Mouse (Mus musculus) small intestine, adult 2 months (tissue): Measurements from ENCODE around the gene Fam3a. TPM values are rescaled to one million over a fixed set of nuclear protein-coding genes. Genes with fewer than 3 reads are reported as not detected.

ENCODE experiments used
- H3K27ac ChIP-seq: fragments of 200-500 bp; 2 replicates; pipeline ENCODE4 v1.5.1; 2012; ENCODE audit warnings: low read depth, low read length, control low read depth, inconsistent platforms; ENCODE audit not compliant: insufficient read depth
- H3K27me3 ChIP-seq: fragments of 200-500 bp; 2 replicates; pipeline ENCODE4 v1.6.1; 2012; ENCODE audit warnings: mild to moderate bottlenecking, moderate library complexity, low read length, inconsistent platforms; ENCODE audit not compliant: control insufficient read depth, insufficient read depth
- H3K36me3 ChIP-seq: fragments of 200-500 bp; 2 replicates; pipeline ENCODE4 v1.6.1; 2012; ENCODE audit warnings: mild to moderate bottlenecking, low read length, control low read depth, inconsistent platforms; ENCODE audit not compliant: control insufficient read depth, insufficient read depth
- H3K4me1 ChIP-seq: fragments of 200-500 bp; 2 replicates; pipeline ENCODE4 v1.6.1; 2012; ENCODE audit warnings: low read length, inconsistent platforms, mixed read lengths; ENCODE audit not compliant: control insufficient read depth, insufficient read depth, insufficient read length
- H3K4me3 ChIP-seq: fragments of 200-500 bp; 2 replicates; pipeline ENCODE4 v1.5.1; 2012; ENCODE audit warnings: low read depth, mild to moderate bottlenecking, control low read depth, inconsistent platforms, low read length, moderate library complexity
- CTCF ChIP-seq: fragments of 200-500 bp; IDR thresholded peaks from 2 replicates; pipeline ENCODE4 v1.5.1; 2012; ENCODE audit warnings: low read depth, mild to moderate bottlenecking, control low read depth, inconsistent platforms, low read length, moderate library complexity, mixed read lengths; ENCODE audit not compliant: insufficient replicate concordance, insufficient read length; ENCODE audit errors: extremely low read depth
- POLR2A ChIP-seq: fragments of 200-500 bp; IDR thresholded peaks from 2 replicates; pipeline ENCODE4 v1.6.1; 2012; ENCODE audit warnings: low read depth, mild to moderate bottlenecking, control low read depth, inconsistent platforms, low read length, moderate library complexity
- WGBS: fragments of 180-500 bp; shearing (Covaris S2); methylation state at CpG from one replicate; pipeline ENCODE4 v1.1.7; 2018; 5-methylcytosine and 5-hydroxymethylcytosine counted together
- polyA plus RNA-seq: library from polyadenylated mRNA; depleted of rRNA; stranded (reverse); fragments of >200 nt; gene quantifications from 2 replicates; pipeline ENCODE4 v1.2.3, GENCODE M21; 2012

Gene Fam3a
- polyA plus RNA-seq, 1 experiment, result 27.3 TPM

DNA sequence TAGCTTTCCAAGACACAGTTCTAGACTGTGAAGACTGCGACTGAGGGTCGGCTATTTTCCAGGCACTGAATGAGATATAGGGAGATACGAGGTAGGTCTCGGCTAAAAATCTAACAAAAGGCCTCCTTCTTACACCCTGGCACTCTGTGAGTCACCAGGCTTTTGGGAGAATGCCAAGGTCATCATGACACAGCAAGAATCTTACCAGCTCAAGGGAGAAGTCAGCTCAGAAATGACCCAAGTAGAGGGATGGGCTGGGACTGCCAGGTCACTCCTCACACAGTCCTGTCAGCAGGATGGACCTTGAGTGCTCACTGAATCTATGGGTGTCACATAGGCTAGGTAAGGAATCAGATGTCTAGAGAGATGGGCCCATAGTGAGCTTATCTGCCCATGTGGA is 32.1 kb upstream of the Fam3a start:
- Histone ChIP-seq H3K4me3 (no peak overlapping the region), H3K36me3 (no peaks in the 10 kb centered on the region), H3K4me1 (peaks cover 20% of the 10 kb centered on the region; the same call in 1 of the 2 replicates), H3K27ac (peak overlapping the region; percentile 60), H3K27me3 (no peaks in the 10 kb centered on the region)
- 31% methylated on average over 4 of the region's 4 CpGs for WGBS
- TF ChIP-seq POLR2A (no peak), CTCF (no peak)

DNA sequence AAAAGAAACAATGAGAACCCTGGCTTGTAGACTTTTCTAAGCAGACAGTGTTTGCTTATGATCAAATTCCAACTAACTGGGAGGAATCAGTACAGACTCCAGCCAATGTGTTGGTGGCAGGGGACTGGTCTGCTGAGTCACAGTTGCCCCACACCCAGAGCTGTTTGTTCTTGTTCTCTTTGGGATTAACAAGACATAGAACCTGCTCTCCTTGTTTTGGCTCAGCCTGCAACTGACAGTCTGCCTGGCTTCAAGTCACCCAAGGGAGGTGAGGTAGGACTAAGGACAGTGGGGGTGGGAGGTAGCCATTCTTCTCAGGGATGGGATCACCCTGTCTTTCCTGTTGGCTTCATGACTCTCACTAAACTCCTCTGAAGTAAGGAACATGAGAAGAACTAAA is 31.4 kb upstream of the Fam3a start:
- no peaks in the 10 kb centered on the region for H3K27me3 ChIP-seq
- no peaks in the 10 kb centered on the region for H3K36me3 ChIP-seq
- TF ChIP-seq POLR2A, result no peak
- TF ChIP-seq CTCF, result no peak
- H3K27ac ChIP-seq, result peak overlapping the region; percentile 29; the same call in 1 of the 2 replicates
- no peak overlapping the region for H3K4me3 ChIP-seq
- H3K4me1 ChIP-seq, result peaks cover 20% of the 10 kb centered on the region; the same call in 1 of the 2 replicates

DNA sequence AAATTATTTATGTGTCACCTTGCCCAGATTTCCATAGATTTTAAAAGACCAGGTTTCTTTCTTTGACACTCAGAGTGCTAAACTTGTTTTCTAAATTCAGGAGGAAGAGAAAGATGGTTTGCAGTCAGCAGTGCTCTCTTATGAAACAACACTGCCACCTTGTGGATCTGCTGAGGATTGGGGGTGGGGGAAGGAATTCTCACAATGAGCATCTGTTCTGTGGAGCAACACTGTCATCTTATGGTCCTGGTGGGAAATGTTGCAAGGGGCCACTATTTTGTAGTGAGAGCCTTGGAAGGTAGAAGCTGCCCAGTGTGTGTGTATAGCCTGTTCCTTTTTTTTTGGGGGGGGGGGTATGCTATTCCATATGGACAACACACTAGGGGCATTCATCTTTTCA is 20.3 kb upstream of the Fam3a start:
- no peak for TF ChIP-seq POLR2A
- peak; percentile 29; the same call in 1 of the 2 replicates for TF ChIP-seq CTCF
- Histone ChIP-seq H3K27me3 (no peaks in the 10 kb centered on the region), H3K27ac (no peak overlapping the region), H3K4me3 (no peak overlapping the region), H3K4me1 (no peaks in the 10 kb centered on the region), H3K36me3 (peaks cover 10% of the 10 kb centered on the region)

DNA sequence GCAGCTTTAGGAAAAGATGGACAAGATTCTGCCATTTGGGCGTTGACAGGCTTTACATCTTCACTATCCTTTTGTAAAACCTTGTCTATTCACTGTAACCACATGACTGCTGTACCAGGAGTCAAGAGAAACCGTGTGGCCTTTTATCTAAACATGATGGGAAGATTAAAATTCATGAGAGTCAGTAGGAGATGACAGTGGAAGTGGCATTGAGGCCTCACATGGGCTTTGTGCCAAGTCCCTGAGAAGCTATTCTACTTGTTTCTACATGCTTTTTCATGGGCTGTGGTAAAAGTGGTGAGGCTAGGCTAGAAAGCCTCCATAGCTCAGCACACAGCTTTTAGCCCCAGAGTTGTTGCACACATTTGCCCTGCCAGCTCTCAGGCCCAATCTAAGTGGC is 15.3 kb upstream of the Fam3a start:
- H3K27me3 ChIP-seq, result no peaks in the 10 kb centered on the region
- WGBS, result 57% methylated on average over 2 of the region's 2 CpGs
- peaks cover 5% of the 10 kb centered on the region for H3K36me3 ChIP-seq
- H3K27ac ChIP-seq, result no peak overlapping the region
- no peaks in the 10 kb centered on the region for H3K4me1 ChIP-seq
- H3K4me3 ChIP-seq, result no peak overlapping the region
- TF ChIP-seq CTCF (no peak), POLR2A (no peak)

DNA sequence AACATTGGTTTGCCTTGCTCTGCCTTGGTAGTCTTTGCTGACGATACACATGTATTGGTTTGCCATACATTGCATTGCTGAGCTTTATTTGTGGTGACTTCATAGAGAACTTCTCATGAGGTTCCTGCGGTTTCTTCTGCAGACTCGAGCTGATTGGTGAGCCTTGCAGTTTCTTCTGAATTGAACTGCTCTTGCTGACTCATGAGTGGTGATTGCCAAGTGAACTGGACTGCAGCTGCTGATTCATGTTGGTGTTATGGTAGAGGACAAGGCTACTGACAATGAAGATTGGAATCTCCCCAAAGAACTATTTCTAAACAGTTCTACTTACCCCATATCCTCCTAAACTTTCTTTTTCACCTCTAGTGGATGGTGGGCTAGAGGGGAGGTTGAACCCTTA is 7.1 kb upstream of the Fam3a start:
- Histone ChIP-seq H3K4me3 (no peak overlapping the region), H3K4me1 (no peaks in the 10 kb centered on the region), H3K36me3 (no peaks in the 10 kb centered on the region), H3K27me3 (no peaks in the 10 kb centered on the region), H3K27ac (no peak overlapping the region)
- 88% methylated on average over 3 of the region's 3 CpGs for WGBS
- TF ChIP-seq POLR2A, result no peak
- TF ChIP-seq CTCF, result no peak

DNA sequence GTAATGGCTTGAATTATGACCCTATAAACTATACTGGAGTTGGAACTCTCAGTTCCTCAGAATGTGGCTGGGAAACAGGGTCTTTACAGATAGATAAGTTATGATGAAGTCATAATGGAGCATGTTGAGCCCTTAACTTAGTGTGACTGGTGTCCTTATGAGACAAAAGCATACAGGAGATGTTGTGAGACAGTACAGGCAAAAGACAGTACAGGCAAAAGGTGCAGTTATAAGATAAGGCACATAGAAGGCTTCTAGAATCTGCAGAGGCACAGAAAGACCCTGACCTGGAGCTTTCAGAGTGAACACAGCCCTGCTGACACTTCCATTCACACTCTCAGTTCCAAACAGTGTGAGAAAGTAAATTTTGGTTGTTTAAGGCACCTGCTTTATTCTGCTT is 4.9 kb downstream of the Fam3a start:
- H3K36me3 ChIP-seq, result peaks cover 11% of the 10 kb centered on the region; the same call in 1 of the 2 replicates
- no peak overlapping the region for H3K4me3 ChIP-seq
- TF ChIP-seq POLR2A, result no peak
- TF ChIP-seq CTCF, result no peak
- no peak overlapping the region for H3K27ac ChIP-seq
- H3K27me3 ChIP-seq, result no peaks in the 10 kb centered on the region
- H3K4me1 ChIP-seq, result peaks cover 4% of the 10 kb centered on the region; the same call in 1 of the 2 replicates

DNA sequence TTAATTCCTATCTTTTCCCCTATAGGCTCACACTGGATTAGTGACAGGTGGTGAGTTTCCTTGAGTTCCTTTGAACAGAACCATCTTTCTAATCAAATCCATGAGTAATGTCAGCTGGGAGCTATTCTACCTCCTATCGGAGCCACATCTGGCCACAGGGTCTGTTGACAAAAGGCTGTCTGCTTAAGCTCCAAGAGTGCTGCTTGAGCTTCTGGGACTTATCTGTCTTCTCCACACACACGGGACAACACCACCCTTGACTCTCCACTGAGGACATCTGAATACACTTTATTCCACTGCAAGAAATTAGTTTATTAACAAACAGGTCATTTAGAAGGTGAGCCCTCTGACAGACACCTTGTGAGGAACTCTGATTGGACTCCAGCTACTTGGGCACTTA is 8.6 kb downstream of the Fam3a start:
- 88% methylated on average over 2 of the region's 2 CpGs for WGBS
- no peak overlapping the region for H3K27ac ChIP-seq
- H3K36me3 ChIP-seq, result peaks cover 7% of the 10 kb centered on the region; the same call in 1 of the 2 replicates
- H3K27me3 ChIP-seq, result no peaks in the 10 kb centered on the region
- H3K4me1 ChIP-seq, result 0 out of 2 replicates have a peak, but pooled peaks cover 2% of the 10 kb centered on the region
- no peak overlapping the region for H3K4me3 ChIP-seq
- TF ChIP-seq CTCF, result no peak
- TF ChIP-seq POLR2A, result no peak
